Mouse (Mus musculus) hindbrain, embryonic 16.5 days (tissue): ENCODE measurements at regions not wholly inside any gene's neighbourhood (a gene's known extent, or its start where the extent isn't known, plus 50 kb on each side); places are given as distances from the start of the nearest gene placed in this dataset.

Experiments
- ATAC-seq: fragments of 200-750 bp; cut with Nextera tagmentation; 2 replicates; pipeline ENCODE4 v1.8.0; 2017; ENCODE audit warnings: moderate TSS enrichment, moderate library complexity
- H3K27ac ChIP-seq: fragments of 300-500 bp; sonication (generic); 2 replicates; pipeline ENCODE4 v1.5.1; 2014; ENCODE audit warnings: low read depth, mild to moderate bottlenecking, control low read depth, low read length, moderate library complexity
- H3K27me3 ChIP-seq: fragments of 300-500 bp; sonication (generic); replicated peaks from 2 replicates; pipeline ENCODE4 v1.6.1; 2014; ENCODE audit warnings: low read length; ENCODE audit not compliant: control insufficient read depth, insufficient read depth
- H3K36me3 ChIP-seq: fragments of 300-500 bp; sonication (generic); 2 replicates; pipeline ENCODE4 v1.6.1; 2014; ENCODE audit warnings: mild to moderate bottlenecking, low read length, moderate library complexity, mixed read lengths; ENCODE audit not compliant: control insufficient read depth, insufficient read depth
- H3K4me1 ChIP-seq: fragments of 300-500 bp; sonication (generic); 2 replicates; pipeline ENCODE4 v1.6.1; 2014; ENCODE audit warnings: low read depth, low read length; ENCODE audit not compliant: control insufficient read depth, insufficient read depth
- H3K4me2 ChIP-seq: fragments of 300-500 bp; sonication (generic); 2 replicates; pipeline ENCODE4 v1.6.1; 2014; ENCODE audit warnings: mild to moderate bottlenecking, low read length, control low read depth, moderate library complexity
- H3K4me3 ChIP-seq: fragments of 300-500 bp; sonication (generic); 2 replicates; pipeline ENCODE4 v1.5.1; 2014; ENCODE audit warnings: mild to moderate bottlenecking, low read length, control low read depth, moderate library complexity
- H3K9ac ChIP-seq: fragments of 300-500 bp; sonication (generic); 2 replicates; pipeline ENCODE4 v1.6.1; 2014; ENCODE audit warnings: low read depth, mild to moderate bottlenecking, control low read depth, low read length, moderate library complexity
- H3K9me3 ChIP-seq: fragments of 300-500 bp; sonication (generic); 2 replicates; pipeline ENCODE4 v1.6.1; 2014; ENCODE audit warnings: mild to moderate bottlenecking, low read length, moderate library complexity; ENCODE audit not compliant: control insufficient read depth
- WGBS: fragments of 180-500 bp; shearing (Covaris S2); extraction: QIAGEN DNeasy Blood & Tissue Kit; methylation state at CpG from one replicate; pipeline ENCODE4 v1.1.7; 2014; 5-methylcytosine and 5-hydroxymethylcytosine counted together

DNA sequence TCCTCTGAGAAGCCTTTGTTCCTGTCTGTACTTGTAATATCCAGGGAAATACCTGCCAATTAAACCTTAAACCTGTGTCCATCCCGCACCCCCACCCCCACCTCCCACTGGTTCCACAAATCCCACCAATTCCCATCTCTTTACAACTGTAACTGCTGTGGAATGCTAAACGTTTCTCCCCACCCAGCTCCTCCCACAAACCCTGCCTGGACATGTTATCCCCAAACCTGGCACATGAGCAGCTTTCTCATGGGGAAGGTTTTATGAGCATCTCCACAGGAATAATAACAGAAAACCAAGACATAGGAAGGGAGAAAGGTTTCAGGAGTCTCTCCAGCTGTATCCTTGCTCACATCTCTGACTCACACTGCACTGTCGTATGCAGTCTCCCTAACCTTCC, 156.8 kb upstream of the Lpp start:
- Histone ChIP-seq H3K4me2 (no peak overlapping the region), H3K9me3 (no peaks in the 10 kb centered on the region), H3K27me3 (no peaks in the 10 kb centered on the region), H3K9ac (no peak overlapping the region), H3K27ac (no peak overlapping the region), H3K4me1 (no peaks in the 10 kb centered on the region; the same call in 1 of the 2 replicates), H3K4me3 (no peak overlapping the region), H3K36me3 (no peaks in the 10 kb centered on the region)
- no peak for ATAC-seq
- 78% methylated on average over 3 of the region's 3 CpGs for WGBS

DNA sequence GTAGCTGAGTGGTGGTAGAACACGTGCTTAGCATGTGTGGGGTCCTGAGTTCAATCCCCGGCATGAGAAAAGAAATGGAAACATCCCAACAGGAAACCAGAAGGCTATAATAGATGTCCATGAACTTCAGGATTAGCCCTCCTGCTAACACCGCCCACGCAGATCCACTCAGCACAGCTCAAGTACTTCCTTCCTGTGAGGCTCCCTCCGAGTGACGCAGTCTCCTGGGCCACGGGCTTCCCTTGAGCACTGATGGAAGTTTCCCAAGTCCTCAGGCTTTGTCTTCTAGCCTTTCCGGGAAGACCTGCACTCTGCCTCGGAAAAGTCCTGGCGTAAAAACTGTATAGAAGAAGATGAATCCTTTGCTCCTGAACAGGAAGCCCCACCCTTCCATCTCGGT, 158.5 kb upstream of the Lpp start:
- Histone ChIP-seq H3K27me3 (no peaks in the 10 kb centered on the region), H3K36me3 (no peaks in the 10 kb centered on the region), H3K27ac (no peak overlapping the region), H3K4me3 (no peak overlapping the region), H3K9me3 (no peaks in the 10 kb centered on the region), H3K4me1 (no peaks in the 10 kb centered on the region; the same call in 1 of the 2 replicates), H3K4me2 (no peak overlapping the region), H3K9ac (no peak overlapping the region)
- WGBS, result 87% methylated on average over 11 of the region's 11 CpGs
- no peak for ATAC-seq

DNA sequence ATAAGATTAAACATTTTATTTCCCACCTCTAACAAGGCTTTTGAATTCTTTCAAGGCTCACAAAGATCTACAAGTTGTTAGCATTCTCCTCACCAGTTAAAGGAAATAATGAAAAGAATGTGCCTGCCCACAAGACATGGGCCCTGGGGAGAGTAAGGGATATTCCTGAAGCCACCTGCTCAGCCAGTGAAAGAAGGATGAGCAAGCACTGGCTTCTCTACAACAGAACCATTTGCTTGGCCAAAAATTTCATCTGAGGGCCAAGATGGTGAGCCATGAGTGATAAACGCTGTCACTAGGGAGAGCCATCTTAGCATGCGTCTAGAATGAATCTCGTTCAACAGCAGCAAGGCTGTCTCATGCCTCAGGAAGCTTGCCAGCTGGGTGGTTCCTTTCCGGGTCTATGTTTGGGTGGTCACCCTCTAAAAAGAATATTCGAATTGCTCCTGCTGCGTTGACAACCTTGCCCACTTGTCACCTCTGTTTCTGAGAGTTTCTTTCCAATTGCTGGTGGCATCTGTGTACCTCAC, 161.2 kb upstream of the Lpp start:
- Histone ChIP-seq H3K27me3 (no peaks in the 10 kb centered on the region), H3K4me3 (no peak overlapping the region), H3K4me2 (no peak overlapping the region), H3K27ac (no peak overlapping the region), H3K4me1 (no peaks in the 10 kb centered on the region; the same call in 1 of the 2 replicates), H3K9ac (no peak overlapping the region), H3K9me3 (no peaks in the 10 kb centered on the region), H3K36me3 (no peaks in the 10 kb centered on the region)
- no peak for ATAC-seq
- 86% methylated on average over 6 of the region's 6 CpGs for WGBS

DNA sequence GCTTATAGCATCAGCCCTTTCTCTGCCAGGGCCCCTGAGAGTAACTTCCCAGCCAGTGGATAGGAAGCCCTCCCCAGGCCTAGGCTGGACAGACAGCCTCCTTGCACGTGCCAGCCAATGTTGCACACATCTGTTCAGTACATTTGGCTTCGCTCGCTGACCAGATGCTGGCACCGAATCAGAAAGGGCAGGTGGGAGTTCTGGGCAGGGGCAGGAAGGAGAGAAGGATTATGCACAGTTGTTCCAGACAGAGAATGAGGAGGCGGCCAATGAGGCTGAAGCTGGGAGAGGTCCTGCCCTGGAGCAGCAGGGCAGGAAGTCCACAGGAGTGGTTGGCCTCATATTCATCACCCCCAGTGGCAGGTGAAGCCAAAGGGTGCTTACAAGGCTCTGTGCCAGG, 161.8 kb upstream of the Lpp start:
- no peaks in the 10 kb centered on the region; the same call in 1 of the 2 replicates for H3K4me1 ChIP-seq
- no peaks in the 10 kb centered on the region for H3K9me3 ChIP-seq
- peak; percentile 75; the same call in 1 of the 2 replicates for ATAC-seq
- no peak overlapping the region for H3K9ac ChIP-seq
- no peaks in the 10 kb centered on the region for H3K27me3 ChIP-seq
- 56% methylated on average over 5 of the region's 5 CpGs for WGBS
- H3K27ac ChIP-seq, result no peak overlapping the region
- H3K4me3 ChIP-seq, result no peak overlapping the region
- no peaks in the 10 kb centered on the region for H3K36me3 ChIP-seq
- H3K4me2 ChIP-seq, result no peak overlapping the region

DNA sequence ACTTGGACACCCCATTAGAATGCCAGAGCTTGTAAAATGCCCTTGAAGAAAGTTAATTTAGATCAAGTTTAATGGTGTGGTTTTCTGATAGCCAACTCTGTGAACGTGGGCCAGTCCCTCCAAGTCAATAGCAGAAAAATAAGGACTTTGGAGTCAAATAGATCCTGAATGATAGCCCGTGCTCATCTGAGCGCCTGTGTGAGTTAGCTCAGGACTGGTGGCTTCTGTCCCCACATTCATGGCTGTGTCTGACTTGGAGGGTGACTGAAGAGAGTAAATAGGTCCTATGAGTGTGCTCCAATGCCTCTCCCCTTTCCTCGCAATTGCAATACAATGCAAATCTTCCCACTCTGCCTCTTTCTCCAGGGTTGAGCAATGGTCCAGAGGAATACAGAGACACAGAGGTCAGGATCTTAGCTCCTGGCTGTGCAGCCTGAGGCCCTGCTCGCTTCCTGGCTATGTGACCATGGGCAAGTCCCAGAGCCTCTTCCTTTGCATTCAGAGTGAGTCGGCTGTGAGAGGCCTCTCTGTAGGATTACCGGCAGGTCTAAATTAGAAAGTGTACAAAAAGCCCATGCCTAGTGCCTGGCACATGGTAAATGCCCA, 164.2 kb upstream of the Lpp start:
- Histone ChIP-seq H3K27me3 (no peaks in the 10 kb centered on the region), H3K9me3 (no peaks in the 10 kb centered on the region), H3K4me2 (no peak overlapping the region), H3K4me1 (no peaks in the 10 kb centered on the region; the same call in 1 of the 2 replicates), H3K27ac (no peak overlapping the region), H3K4me3 (no peak overlapping the region), H3K9ac (no peak overlapping the region), H3K36me3 (no peaks in the 10 kb centered on the region)
- 76% methylated on average over 7 of the region's 7 CpGs for WGBS
- ATAC-seq, result no peak

DNA sequence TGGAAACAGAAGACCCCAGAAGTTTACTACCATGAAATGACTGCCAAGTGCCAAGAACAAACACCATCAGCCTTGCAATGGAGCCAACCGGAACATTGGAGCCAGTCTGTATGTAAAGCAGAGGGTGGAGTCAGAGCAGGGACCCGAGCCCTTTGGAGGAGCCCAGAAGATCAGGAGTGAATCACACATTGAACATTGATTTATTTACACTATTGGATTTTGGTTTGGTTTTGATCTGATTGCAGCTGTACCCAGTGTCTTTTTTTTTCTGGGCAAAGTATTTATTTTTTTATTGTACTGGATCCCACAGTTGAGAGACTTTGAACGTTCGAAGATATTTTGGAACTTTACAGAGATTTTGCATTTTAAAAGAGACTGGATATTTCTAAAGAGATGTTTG, 167.4 kb upstream of the Lpp start:
- WGBS, result 83% methylated on average over 4 of the region's 4 CpGs
- H3K27me3 ChIP-seq, result no peaks in the 10 kb centered on the region
- no peaks in the 10 kb centered on the region for H3K4me1 ChIP-seq
- no peak overlapping the region for H3K9ac ChIP-seq
- ATAC-seq, result no peak
- H3K4me2 ChIP-seq, result no peak overlapping the region
- no peak overlapping the region for H3K27ac ChIP-seq
- H3K9me3 ChIP-seq, result no peaks in the 10 kb centered on the region
- no peaks in the 10 kb centered on the region for H3K36me3 ChIP-seq
- H3K4me3 ChIP-seq, result no peak overlapping the region

DNA sequence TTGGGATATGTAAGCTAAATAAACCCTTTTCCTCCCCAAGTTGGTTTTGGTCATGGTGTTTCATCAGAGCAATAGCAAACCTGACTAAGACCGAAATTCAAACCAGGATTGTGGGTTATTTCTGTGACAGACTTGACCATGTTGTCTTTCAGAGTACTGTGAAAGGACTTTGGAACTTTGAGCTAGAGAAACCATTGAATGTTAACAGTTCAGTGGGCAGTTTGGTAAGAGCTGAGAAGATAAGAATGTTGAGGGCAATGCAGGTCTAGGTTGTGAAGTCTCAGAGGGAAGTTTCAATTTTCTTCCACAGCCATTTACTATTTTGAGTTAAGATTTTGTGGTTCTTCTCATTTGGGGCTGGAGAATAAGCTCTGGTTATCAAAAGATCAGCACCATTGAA, 168.2 kb upstream of the Lpp start:
- no peak overlapping the region for H3K9ac ChIP-seq
- no peaks in the 10 kb centered on the region for H3K36me3 ChIP-seq
- H3K4me3 ChIP-seq, result no peak overlapping the region
- WGBS, result 89% methylated on average over 1 of the region's 1 CpGs
- H3K27me3 ChIP-seq, result no peaks in the 10 kb centered on the region
- H3K9me3 ChIP-seq, result no peaks in the 10 kb centered on the region
- no peak overlapping the region for H3K27ac ChIP-seq
- ATAC-seq, result no peak
- no peaks in the 10 kb centered on the region for H3K4me1 ChIP-seq
- H3K4me2 ChIP-seq, result no peak overlapping the region

DNA sequence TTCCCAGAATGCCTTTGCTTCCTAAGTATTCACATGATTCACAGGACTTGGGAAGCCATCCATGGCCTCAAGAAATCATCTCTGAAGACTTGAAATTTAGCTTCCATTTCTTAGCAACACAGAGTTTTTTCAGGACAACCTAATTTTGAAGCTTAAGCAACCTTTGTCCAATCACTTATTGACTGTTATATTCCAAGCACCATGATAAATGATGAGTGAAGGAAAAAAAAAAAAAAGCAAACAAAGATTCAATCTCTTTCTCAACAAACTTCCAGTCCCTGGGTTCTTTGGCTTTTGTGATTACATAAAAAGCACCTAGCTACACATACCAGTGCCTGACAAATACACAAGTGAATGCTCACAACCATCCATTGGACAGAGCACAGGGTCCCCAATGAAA, 169.4 kb upstream of the Lpp start:
- no peak for ATAC-seq
- no peaks in the 10 kb centered on the region for H3K36me3 ChIP-seq
- no peak overlapping the region for H3K4me3 ChIP-seq
- no peak overlapping the region for H3K9ac ChIP-seq
- no peaks in the 10 kb centered on the region for H3K27me3 ChIP-seq
- H3K27ac ChIP-seq, result no peak overlapping the region
- H3K4me2 ChIP-seq, result no peak overlapping the region
- H3K9me3 ChIP-seq, result no peaks in the 10 kb centered on the region
- H3K4me1 ChIP-seq, result no peaks in the 10 kb centered on the region

DNA sequence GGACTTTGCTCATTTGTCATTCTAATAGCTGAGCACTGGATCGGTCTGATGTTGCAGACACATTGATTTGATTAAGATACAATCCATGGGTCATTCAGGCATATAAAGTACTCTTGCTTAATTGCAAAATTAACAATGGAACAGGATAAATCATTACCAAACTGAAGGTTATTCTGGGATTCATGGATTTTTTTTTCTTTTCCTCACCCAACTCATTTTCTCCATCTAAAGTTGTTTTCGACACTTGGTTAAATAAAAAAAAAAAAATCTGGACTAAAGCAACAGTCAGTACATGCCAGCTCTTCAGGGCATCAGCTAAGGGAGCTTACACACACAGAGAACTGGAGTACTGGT, 169.8 kb upstream of the Lpp start:
- no peak for ATAC-seq
- Histone ChIP-seq H3K9me3 (no peaks in the 10 kb centered on the region), H3K27ac (no peak overlapping the region), H3K4me3 (no peak overlapping the region), H3K36me3 (no peaks in the 10 kb centered on the region), H3K9ac (no peak overlapping the region), H3K4me1 (no peaks in the 10 kb centered on the region), H3K4me2 (no peak overlapping the region), H3K27me3 (no peaks in the 10 kb centered on the region)
- 61% methylated on average over 2 of the region's 2 CpGs for WGBS
